Mouse (Mus musculus) forebrain, postnatal 0 days (tissue): ENCODE data around the gene Oaz1. TPM values are rescaled to one million over a fixed set of nuclear protein-coding genes. Genes with fewer than 3 reads are reported as not detected.

Source experiments
- ATAC-seq: fragments of 200-750 bp; cut with Nextera tagmentation; 2 replicates; pipeline ENCODE4 v1.8.0; 2017; ENCODE audit warnings: mild to moderate bottlenecking, moderate library complexity
- DNase-seq: peaks from one replicate; pipeline ENCODE4 v3.0.0-alpha.2; 2015
- H3K27ac ChIP-seq: fragments of 300-500 bp; sonication (generic); 2 replicates; pipeline ENCODE4 v1.5.1; 2014; ENCODE audit warnings: low read depth, mild to moderate bottlenecking, antibody characterized with exemption, low read length, moderate library complexity, mixed read lengths
- H3K27me3 ChIP-seq: fragments of 300-500 bp; sonication (generic); 2 replicates; pipeline ENCODE4 v1.6.1; 2014; ENCODE audit warnings: mild to moderate bottlenecking, low read length, mixed read lengths; ENCODE audit not compliant: insufficient read depth
- H3K36me3 ChIP-seq: fragments of 300-500 bp; sonication (generic); 2 replicates; pipeline ENCODE4 v1.6.1; 2014; ENCODE audit warnings: mild to moderate bottlenecking, moderate library complexity; ENCODE audit not compliant: insufficient read depth
- H3K4me1 ChIP-seq: fragments of 300-500 bp; sonication (generic); 2 replicates; pipeline ENCODE4 v1.6.1; 2014; ENCODE audit warnings: antibody characterized with exemption; ENCODE audit not compliant: insufficient read depth
- H3K4me2 ChIP-seq: fragments of 300-500 bp; sonication (generic); 2 replicates; pipeline ENCODE4 v1.6.1; 2014; ENCODE audit warnings: low read depth, mild to moderate bottlenecking, moderate library complexity
- H3K4me3 ChIP-seq: fragments of 300-500 bp; sonication (generic); 2 replicates; pipeline ENCODE4 v1.5.1; 2014; ENCODE audit warnings: low read depth, low read length, mixed read lengths
- H3K9ac ChIP-seq: fragments of 300-500 bp; sonication (generic); 2 replicates; pipeline ENCODE4 v1.6.1; 2014; ENCODE audit warnings: mild to moderate bottlenecking
- H3K9me3 ChIP-seq: fragments of 300-500 bp; sonication (generic); 2 replicates; pipeline ENCODE4 v1.6.1; 2016; ENCODE audit warnings: low read length
- CTCF ChIP-seq: sonication (generic); IDR thresholded peaks from 2 replicates; pipeline ENCODE4 v1.5.1; 2016; ENCODE audit warnings: antibody characterized with exemption, control low read depth, low read depth
- WGBS: fragments of 180-500 bp; shearing (Covaris S2); extraction: QIAGEN DNeasy Blood & Tissue Kit; methylation state at CpG from one replicate; pipeline ENCODE4 v1.1.7; 2014; 5-methylcytosine and 5-hydroxymethylcytosine counted together
- polyA plus RNA-seq: library from polyadenylated mRNA; unstranded; fragments of >200 nt; fragmentation: Nextera tagmentation; extraction: Ambion mirVana; gene quantifications from 2 replicates; pipeline ENCODE4 v1.2.1, GENCODE M21; 2015
- total RNA-seq: library from RNA; depleted of rRNA; stranded (reverse); fragments of >200 nt; gene quantifications from 2 replicates; pipeline ENCODE4 v1.2.3, GENCODE M21; 2014

Gene Oaz1
- total and polyA plus RNA-seq, 2 experiments from 2014 or later: 1,040 to 1,146 TPM

GRCm38 (mm10) chr10:80790761-80791404 lies 35.6 kb upstream of the Oaz1 start:
- DNase-seq (no peak), ATAC-seq (no peak)
- H3K9ac ChIP-seq: no peak overlapping the region
- no peaks in the 10 kb centered on the region for H3K4me1 ChIP-seq
- no peaks in the 10 kb centered on the region for H3K9me3 ChIP-seq
- H3K4me3 ChIP-seq: no peak overlapping the region
- H3K4me2 ChIP-seq: no peak overlapping the region
- TF ChIP-seq CTCF: no peak
- WGBS: 90% methylated on average over 19 of the region's 19 CpGs
- no peaks in the 10 kb centered on the region for H3K27me3 ChIP-seq
- no peak overlapping the region for H3K27ac ChIP-seq
- H3K36me3 ChIP-seq: peaks cover 95% of the 10 kb centered on the region

DNA sequence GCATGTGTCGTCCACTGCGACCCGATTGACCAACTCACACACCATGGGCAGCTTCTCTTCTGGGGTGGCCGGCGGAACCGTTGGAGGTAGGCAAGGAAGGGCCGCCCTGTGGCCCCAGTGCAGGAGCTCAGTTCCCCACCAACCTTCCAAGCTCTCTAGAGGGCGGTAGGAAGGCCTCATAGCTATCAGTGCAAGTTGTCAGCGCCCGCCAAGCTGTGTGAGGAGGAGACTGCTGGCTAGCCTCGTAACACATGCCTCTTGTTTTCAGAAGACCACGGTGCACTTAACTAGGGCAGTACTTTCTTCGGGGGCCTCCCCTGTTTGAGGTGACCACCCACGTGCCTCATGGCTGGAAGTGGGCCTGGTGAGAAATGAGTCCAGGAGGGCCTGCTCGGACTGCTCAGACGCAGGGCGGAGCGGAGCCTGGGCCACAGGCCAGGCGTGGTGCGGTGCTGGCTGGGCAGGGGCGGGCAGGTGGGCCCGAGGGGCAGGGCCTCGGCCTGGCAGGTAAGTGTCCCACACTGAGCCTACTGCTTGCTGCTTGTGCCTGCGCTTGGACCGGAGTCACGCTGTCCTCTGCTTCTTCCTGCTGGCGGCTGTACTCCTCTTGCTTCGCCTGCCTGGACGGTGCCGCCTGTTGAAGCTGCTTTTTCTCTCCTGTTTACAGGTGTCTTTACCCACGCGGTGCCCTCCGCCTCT lies 34.8 kb upstream of the Oaz1 start:
- TF ChIP-seq CTCF: no peak
- no peak for ATAC-seq
- Histone ChIP-seq H3K4me1 (peaks cover under 1% of the 10 kb centered on the region; the same call in 1 of the 2 replicates), H3K9me3 (no peaks in the 10 kb centered on the region), H3K27ac (no peak overlapping the region), H3K27me3 (no peaks in the 10 kb centered on the region), H3K9ac (no peak overlapping the region), H3K4me2 (no peak overlapping the region), H3K4me3 (no peak overlapping the region), H3K36me3 (peaks cover 95% of the 10 kb centered on the region)
- no peak for DNase-seq
- WGBS: 82% methylated on average over 33 of the region's 33 CpGs

- Histone ChIP-seq H3K9me3 (no peaks in the 10 kb centered on the region), H3K4me2 (no peak overlapping the region), H3K4me1 (peaks cover 8% of the 10 kb centered on the region), H3K36me3 (peaks cover 89% of the 10 kb centered on the region), H3K9ac (no peak overlapping the region), H3K27me3 (no peaks in the 10 kb centered on the region), H3K27ac (no peak overlapping the region), H3K4me3 (no peak overlapping the region)
- ATAC-seq (no peak), DNase-seq (no peak)
- 69% methylated on average over 41 of the region's 41 CpGs for WGBS
- TF ChIP-seq CTCF: no peak
Observed at GRCm38 (mm10) chr10:80792175-80793032, 34.1 kb upstream of the Oaz1 start.

- Histone ChIP-seq H3K36me3 (peaks cover 81% of the 10 kb centered on the region), H3K4me1 (peaks cover 8% of the 10 kb centered on the region), H3K4me3 (no peak overlapping the region), H3K27me3 (no peaks in the 10 kb centered on the region), H3K4me2 (no peak overlapping the region), H3K9ac (no peak overlapping the region), H3K27ac (no peak overlapping the region), H3K9me3 (no peaks in the 10 kb centered on the region)
- DNase-seq (no peak), ATAC-seq (no peak)
- no peak for TF ChIP-seq CTCF
- WGBS: 89% methylated on average over 13 of the region's 13 CpGs
Observed at GRCm38 (mm10) chr10:80793033-80793784, 33.2 kb upstream of the Oaz1 start.

- Histone ChIP-seq H3K4me1 (peaks cover 8% of the 10 kb centered on the region), H3K27me3 (no peaks in the 10 kb centered on the region), H3K27ac (no peak overlapping the region), H3K9ac (no peak overlapping the region), H3K4me2 (no peak overlapping the region), H3K9me3 (no peaks in the 10 kb centered on the region), H3K4me3 (no peak overlapping the region), H3K36me3 (peaks cover 75% of the 10 kb centered on the region)
- DNase-seq (no peak), ATAC-seq (no peak)
- TF ChIP-seq CTCF: no peak
- WGBS: 88% methylated on average over 4 of the region's 4 CpGs
Observed at GRCm38 (mm10) chr10:80793803-80794202, 32.7 kb upstream of the Oaz1 start.

DNA sequence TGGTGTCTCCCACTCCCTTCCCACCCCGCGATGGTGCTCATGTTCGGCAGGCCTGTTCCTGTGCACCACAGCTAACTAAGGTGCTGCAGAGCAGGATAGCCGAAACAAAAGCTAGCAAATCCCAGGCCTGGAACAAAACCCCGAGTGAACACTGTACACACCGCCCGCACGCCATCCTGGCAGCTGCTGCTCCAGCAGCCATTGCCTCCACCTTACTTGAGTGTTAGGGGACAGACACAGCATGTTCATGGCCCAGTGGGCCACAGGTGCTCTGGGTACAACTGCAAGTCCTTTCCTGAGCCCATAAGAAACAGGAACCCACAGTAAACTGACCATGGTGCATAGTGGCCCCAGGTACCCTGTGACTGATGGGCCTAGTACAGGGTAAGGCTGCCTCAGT lies 31.7 kb upstream of the Oaz1 start:
- no peaks in the 10 kb centered on the region for H3K9me3 ChIP-seq
- no peaks in the 10 kb centered on the region for H3K27me3 ChIP-seq
- 89% methylated on average over 8 of the region's 8 CpGs for WGBS
- ATAC-seq: no peak
- DNase-seq: no peak
- peaks cover 66% of the 10 kb centered on the region for H3K36me3 ChIP-seq
- H3K4me1 ChIP-seq: peaks cover 12% of the 10 kb centered on the region
- H3K4me2 ChIP-seq: no peak overlapping the region
- no peak overlapping the region for H3K27ac ChIP-seq
- no peak overlapping the region for H3K4me3 ChIP-seq
- no peak for TF ChIP-seq CTCF
- no peak overlapping the region for H3K9ac ChIP-seq
